Mouse (Mus musculus): ENCODE results near the gene Tmeff2.

- no peak for TF ChIP-seq GATA1 (IDR thresholded peaks at IDR 0.05; ENCODE audit: borderline replicate concordance, low read length)
- no peak for TF ChIP-seq FLI1 (IDR thresholded peaks at IDR 0.05; ENCODE audit: low read length)
These were observed 217.4 kb downstream of the Tmeff2 start for GRCm38 (mm10) chr1:51117830-51118229.
